Mouse (Mus musculus) hindlimb bud, embryonic 11.5 days (tissue): Measurements from ENCODE around the gene Tmem240.
A peak's percentile ranks its signal among the peaks of the same experiment; 100 is the strongest.
"Not testable (repeated sequence)": the region's sequence is repeated elsewhere in the genome, so short reads cannot be mapped to it uniquely, and the experiment has no call there.

Experiments
- DNase-seq: peaks from one replicate; pipeline ENCODE4 v3.0.0-alpha.2; 2012; ENCODE audit warnings: low read depth, low spot score; ENCODE audit errors: extremely low spot score

The Tmem240 gene

DNA sequence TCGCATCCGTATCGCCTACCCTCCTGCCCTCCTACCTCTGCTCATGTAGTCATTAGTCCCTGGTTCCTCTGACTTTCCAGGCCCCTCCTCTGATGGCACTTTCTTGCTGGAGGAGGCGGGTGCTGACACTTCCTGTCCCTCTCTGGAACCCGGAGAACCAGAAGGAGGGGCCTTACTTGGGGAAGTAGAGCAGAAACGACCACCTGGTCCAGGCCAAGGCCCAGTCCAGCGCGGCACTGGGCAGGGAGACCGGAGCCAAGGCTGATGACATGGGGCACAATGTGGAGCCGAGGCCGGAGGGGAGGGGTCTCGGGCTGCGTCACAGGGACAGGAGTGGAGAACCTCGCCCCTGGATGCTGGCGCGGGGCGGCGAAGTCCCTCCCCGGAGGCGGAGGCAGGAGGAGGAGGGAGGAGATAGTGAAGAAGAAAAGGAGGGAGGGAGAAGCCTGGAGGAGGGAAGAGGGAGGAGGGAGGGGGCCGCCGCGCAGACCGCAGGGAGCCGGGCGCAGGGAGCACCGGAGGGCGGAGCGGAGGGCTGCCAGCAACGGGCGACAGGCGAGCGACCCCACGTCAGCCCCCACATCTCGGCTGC lies at the start of gene Tmem240:
Gene Tmem240, plus strand, starts transcription at position 451 of the 592 bp plus-strand sequence.
- peak; percentile 60 for DNase-seq

DNA sequence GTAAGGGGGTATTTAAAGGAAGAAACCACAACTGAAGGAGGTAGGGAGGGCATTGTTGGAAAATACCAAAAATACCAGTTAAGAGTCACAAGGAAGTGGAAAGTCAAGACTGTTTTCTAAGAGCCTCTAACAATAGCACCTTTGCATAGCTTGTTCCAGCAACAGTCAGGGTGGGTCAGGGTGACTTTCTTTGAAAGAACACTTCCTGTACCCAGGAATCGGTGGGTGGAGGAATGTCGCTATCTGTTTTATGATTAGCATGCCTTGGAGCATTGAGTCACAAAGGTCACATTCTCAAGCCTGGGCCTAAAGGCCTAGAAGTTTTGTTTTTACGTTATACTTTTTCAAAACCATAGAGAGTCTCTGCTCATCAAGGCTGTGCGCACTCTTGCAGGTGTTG lies 46.8 kb upstream of the Tmem240 start:
- not testable (repeated sequence) for DNase-seq

DNA sequence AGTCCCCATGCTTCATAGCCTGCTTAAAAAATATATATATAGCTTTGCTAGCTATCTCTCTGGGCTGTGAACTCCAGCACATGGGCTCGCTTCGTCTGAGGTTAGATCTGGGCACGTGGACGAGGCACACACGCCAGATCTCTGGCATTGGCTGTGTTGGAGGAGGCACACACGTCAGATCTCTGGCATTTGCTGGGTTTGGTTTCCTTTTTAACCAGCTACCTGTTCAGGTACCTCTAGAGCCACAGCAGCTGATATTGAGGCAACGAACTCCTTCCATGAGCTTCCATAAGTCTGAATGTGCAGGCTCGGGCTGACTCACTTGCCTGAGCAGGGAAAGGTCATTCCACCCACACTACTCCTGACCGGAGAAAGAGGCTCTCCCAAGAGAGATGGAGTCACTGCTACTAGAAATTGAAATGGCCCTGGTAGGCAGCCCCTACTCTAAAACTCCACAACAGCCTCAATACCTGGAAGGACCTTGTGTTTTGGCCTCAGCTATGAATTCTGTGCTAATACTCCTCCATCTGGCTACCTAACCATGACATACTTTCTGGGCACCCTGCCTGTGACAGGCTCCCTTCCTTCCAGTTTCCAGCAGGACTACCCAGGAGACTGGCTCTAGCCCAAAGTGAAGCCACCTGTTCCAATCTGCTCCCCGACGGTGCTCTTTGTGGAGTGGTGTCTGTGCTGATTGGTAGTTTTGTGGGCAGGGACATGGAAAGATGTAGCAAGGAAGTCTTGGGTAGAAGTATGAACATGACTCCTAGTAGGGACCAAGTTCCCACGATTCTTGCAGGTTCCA lies 43.8 kb upstream of the Tmem240 start:
- no peak for DNase-seq

DNA sequence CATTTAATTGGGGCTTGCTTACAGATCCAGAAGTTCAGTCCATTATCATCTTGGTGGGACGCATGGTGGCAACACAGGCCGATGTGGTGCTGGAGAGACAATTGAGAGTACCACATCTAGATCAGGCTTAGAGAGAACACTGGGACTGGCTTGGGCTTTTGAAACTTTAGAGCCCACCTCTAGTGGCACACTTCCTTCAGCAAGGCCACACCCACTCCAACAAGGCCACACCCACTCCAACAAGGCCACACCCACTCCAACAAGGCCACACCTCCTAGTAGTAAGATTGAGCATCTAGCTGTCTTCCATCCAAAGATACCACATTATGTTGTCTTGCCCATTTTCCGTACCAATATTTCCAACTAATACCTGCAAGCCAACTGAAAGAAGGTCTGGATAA lies 42.2 kb upstream of the Tmem240 start:
- no peak for DNase-seq

DNA sequence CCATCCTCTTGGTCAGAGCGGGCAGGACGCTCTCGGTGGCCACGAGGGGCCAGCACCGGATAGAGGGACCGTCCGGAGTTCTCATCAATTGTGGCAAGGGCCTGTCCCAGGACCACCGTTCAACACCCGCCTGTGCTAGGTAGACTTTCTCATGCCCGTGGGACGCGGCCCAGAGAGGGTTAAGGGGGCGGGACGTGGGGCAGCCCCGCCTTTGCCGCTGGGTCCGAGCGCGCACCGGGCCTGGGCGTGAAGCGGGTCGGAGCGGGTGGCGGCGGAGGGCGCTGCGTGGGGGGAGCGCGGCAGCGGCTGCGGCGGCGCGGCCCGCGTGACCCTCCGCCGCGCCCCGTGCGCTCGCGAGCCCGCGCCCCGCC lies 40.5 kb upstream of the Tmem240 start, which contains the start of gene Fndc10:
Gene Fndc10, plus strand, starts transcription at position 232 of the 371 bp plus-strand sequence.
- DNase-seq: no peak

DNA sequence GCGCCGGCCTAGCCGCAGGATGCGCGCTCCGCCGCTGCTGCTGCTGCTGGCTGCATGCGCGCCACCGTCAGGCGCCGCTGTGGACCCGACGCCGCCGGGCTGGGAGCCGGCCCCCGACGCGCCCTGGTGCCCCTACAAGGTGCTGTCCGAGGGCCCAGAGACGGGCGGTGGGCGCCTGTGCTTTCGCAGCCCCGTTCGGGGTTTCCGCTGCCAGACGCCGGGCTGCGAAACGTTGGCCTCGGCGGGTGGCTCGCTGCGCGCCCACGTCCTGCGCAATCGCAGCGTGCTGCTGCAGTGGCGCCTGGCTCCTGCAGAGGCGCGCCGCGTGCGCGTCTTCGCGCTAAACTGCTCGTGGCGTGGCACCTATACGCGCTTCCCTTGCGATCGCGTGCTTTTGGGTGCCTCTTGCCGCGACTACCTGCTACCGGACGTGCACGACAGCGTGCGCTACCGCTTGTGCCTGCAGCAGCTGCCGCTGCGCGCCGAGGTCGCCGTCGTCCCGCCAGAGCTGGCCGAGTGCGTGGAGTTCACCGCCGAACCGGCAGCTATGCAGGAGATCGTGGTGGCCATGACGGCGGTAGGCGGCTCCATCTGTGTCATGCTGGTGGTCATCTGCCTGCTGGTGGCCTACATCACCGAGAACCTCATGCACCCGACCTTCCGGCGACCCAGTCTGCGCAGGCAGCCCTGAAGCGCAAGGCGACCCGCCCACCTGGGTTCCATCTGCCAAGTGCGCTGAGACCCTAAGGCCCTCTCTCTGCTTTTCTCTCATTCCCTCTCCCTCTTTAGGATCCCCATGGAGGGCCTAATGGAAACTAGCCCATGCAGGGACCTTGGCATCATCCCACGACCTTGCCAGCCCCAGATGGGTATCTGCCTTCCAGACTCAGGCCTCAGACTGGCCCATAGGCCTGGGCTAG lies 39.9 kb upstream of the Tmem240 start:
- DNase-seq: no peak

DNA sequence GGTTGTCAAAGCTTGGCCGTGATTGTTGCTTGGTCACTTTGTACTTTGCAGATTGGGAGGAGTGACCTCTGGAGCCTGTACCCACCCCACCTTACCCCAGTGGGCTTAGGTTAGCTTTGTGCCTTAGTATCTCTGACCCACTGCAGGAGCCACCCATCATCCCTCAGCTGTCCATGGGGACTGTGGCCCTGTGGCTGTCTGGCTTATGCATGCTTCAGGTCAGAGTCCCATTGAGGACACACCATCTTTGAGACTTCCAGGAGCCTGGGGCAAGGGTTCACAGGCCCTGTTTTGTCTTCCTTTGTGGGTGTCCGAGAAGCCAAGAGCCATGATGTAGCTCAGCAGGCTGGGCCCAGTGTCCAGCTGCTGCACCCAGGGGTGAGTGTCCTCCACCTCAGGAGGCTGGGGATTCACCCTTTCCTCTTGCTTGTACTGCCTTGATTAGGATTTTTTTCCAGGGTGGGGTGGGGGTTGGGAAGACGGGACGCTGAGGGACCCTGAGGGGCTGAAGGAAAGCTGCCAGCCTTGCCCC lies 39.0 kb upstream of the Tmem240 start:
- DNase-seq: no peak

DNA sequence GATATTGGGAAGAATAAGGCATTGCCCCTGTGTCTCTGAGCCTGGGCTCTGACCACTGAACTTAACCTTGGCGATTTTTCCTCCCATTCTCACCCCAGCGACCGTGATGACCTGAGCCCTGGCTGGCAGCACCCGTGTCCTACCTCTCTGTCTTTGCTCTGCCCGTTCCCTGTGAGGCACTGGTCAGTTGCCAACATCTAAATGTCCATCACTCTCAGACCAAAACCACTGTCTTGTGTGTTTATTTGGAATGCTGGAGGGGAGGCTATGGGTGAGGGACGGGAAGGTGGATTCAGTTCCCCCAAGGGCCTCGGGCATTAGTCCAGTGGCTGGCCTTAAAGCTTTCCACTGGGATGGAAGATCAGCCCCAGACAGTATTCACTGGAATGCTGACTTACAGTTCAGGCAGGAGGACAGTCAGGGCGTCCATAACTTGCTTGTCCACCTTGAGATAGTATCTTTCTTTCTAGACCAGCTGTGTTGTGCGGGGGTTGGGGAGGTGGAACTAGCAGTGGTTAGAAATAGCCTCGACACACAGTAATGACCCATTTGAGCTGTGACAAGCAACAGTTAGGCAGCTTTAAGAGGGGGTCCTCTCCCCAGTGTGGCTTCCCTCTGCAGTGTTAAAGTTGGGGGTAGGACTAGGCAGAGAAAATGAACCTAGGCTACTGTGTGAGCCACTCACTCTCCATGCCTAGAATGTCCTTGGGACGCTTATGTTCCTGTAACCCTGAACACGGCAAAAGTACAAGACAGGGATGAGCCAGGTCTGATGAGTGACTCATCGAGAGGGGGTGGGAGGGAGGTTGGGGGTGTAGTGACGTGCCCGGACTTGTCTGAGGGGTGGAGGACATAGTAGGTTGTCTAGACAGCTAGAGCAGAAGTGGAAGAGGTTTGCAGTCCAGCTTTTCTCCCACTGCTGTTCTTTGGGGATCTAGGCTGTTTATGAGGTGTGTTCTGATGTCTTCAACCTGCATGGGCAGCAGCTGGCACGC lies 38.0 kb upstream of the Tmem240 start:
- no peak for DNase-seq

DNA sequence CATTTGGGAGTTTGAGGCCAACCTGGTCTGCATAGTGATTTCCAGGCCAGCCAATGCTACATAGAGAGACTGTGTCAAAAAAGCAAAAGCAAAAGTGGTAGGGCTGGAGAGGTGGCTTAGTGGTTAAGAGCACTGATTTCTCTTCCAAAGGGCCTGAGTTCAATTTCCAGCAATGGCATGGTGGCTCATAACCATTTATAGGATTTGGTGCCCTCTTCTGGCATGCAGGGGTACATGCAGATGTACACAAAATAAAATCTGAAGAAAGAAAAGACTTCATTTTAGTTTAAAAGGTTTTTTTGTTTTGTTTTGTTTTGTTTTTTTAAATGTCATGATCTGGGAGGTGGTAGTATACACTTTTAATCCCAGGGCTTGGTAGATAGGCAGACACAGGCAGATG lies 34.2 kb upstream of the Tmem240 start:
- DNase-seq: no peak

DNA sequence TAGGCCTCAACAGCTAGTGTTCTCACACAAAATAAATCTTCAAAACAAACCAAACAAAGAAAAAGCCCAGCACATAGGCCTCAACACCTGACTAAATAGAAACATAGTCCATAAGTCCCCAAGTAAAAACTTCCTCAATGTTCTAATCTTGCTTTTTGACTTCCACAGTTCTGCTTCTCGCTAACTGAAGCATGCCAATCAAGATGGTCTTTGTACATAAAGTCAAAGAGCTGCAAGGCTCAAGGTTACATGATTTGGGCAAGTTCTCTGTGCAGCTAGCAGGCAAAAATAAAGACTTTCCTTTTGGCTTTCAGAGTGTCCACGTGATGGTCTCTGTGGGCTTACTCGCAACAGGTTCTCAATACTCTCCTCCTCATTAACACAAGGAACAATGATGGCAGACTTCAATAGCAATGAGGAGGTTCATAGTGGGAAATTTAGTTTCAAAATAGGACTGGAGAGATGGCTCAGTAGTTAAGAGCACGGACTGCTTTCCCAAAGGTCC lies 31.1 kb upstream of the Tmem240 start:
- DNase-seq: no peak

DNA sequence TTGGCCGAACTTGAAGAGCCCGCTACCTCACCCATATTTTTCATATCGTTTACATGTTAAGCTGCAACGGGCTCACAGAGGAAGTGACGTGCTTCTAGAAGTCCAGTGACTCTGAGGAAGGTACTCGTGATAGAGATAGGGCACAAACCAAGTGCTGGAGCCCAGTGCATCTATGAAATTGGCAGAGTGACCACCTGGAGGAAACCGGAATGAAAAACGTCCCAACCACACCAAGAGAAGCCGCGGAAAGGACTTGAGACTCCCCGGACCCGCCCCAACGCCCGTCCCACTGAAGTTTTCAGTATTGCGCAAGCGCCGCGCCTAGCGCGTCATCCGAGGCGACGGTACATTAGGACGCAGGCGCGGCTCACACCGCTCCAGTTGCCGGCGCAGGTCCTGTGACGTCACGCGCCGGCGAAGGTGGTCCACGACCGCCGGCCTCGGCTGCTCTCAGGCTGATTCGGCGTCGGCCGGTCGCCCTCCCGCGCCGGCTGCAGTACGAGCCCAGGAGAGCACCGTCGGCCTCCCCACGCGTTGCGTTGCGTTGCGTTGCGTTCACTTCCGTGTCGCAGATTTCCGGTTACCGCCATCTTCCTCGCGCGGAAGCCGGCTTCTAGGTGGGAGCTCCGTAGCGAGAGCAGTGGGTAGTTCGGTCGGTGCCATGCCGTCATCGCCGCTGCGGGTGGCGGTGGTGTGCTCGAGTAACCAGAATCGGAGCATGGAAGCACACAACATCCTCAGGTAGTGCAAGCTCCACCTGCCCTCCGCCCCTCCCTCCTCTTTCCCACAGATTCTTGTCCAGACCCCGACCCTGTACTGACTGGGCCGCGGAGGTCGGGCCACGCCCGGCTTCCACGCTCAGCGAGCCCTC lies 29.6 kb upstream of the Tmem240 start, which contains the start of gene Ssu72:
Gene Ssu72, plus strand, starts transcription at position 80 of the 871 bp plus-strand sequence.
- DNase-seq: peak; percentile 86

DNA sequence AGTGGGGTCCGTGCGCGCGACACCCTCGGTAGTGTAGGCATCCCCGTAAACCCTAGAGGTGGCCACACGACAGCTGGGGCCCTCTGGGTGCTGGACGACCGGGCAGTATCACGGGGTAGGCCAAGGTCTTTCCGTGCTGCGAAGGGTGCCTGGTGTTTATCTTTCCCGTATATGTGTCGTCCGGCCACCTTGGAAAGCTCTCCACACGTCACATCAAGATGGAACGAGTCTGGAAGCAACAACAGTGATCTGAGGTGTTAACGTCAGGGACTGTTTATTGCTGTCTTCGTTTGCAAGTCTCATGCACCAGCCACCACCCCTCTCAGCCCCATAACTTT lies 29.0 kb upstream of the Tmem240 start:
- no peak for DNase-seq

DNA sequence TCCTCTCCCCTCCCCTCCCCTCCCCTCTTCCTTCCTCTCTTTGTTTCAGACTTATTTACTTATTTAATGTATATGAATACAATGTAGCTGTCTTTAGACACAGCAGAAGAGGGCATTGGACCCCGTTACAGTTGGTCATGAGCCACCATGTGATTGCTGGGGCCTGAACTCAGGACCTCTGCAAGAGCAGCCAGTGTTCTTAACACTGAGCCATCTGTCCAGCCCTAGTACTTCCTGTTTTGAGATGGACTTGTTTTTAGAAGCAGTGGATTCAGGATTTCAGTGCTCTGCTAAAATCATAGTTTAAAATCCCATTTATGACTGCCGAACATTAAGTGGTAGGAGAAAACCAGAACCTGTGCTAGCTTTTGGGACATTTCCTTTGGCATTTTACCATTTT lies 26.0 kb upstream of the Tmem240 start:
- no peak for DNase-seq

DNA sequence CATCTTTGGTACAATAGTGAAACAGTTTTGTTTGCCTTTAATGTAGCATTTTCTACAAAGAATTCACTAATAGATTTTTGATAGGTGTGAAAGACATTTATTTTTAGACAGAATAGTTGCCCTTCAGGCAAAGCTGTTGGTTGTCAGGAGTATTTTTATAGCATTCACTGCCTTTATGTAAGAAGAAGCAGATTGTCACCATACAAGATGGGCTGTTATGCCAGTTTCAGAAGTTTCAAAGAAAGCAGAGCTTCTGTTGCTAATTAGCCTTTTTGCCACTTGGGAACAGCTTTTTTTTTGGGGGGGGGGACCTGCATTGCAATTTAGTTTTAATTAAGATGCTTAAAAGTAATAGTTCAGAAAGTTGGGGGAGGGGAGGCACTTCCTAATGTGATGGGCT lies 25.6 kb upstream of the Tmem240 start:
- DNase-seq: no peak

DNA sequence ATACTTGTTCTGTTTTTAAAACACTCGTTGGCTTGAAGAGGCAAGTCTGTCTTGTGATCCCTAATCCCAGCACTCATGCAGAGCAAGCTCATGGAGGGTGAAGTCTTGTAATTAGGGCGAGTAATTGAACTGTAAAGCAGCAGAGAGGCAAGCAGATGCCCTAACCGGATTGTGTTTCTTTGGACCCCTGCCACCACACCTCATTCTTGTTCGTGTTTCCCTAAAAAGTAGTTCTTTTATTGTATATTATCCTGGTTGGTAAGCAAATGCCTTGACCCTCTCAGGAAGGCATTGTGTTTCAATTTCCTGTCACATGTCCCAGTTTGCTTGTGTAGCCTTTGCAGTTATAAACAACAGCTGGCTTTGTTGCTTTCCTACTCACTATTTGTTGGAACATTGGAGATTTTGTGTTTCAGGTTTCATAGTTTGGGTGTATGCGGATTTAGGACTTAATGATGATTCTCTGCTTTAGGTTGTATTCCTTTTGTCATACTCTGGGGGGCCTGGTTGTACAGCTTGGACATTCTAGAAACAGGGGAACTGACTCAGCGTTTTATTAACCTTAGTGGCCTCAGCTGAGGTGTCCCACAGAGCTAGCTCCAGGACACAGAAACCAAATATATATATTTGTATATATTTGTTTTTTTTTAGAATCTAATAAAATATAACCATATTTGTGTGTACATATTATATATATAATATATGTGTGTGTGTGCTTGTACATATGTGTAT lies 23.9 kb upstream of the Tmem240 start:
- no peak for DNase-seq

DNA sequence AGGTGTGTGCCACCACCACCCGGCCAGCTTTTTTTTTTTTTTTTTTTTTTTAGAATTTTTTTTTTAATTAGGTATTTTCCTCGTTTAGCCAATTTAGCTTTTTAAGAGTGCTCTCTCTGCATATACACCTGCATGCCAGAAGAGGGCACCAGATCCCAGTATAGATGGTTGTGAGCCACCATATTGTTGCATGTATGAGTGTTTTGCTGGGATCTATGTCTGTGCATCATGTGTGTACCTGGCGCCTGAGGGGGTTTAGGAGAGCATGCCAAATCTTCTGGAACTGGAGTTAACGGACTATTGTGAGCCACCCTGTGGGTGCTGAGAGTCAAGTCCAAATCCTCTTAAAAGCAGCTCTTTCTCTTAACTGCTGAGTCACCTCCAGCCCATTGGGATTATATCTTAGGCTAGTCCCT lies 12.9 kb upstream of the Tmem240 start:
- DNase-seq: no peak

DNA sequence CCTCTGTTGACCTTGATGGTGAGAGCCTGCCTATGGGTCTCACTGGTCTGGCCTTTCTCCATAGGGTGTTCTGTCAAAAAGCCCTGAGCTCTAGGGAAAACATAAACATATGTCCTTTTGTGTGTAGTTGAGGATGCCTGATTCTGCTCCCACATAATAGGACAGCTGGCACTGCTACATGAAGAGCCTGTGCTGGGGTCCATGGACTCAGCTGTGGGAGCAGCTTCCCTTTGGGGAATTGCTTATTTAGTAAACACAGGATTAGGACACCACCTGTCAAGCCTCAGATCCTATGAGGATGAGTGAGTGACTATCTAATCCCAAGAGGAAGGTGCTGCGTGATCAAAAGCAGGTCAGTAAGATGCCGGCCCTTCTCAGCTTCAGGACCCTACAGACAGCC lies 6.6 kb upstream of the Tmem240 start:
- DNase-seq: no peak

DNA sequence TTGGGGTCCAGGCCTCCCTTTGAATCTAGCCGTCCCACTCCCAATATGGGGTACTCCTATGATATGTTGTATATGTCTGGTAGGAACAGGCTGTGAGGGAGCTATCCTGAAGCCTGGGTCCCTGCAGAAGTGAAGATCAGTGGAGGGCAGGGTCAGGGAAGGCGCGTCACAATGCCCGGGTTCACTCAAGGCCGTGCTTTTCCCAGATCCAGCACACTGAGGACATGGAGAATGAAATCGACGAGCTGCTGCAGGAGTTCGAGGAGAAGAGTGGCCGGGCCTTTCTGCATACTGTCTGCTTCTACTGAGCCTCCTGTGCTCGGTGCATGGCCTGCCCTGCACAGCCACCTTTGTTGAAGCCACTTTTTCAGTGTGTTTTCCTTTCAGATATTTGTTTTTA lies 1.3 kb upstream of the Tmem240 start:
- DNase-seq: no peak
